Mouse (Mus musculus) embryonic fibroblast, embryonic 13.5 days (primary cell): ENCODE measurements around the gene Wfikkn2. TPM values are rescaled to one million over a fixed set of nuclear protein-coding genes. Genes with fewer than 3 reads are reported as not detected.

Source experiments
- H3K27ac ChIP-seq: 2 replicates; pipeline ENCODE4 v1.5.1; 2012; ENCODE audit warnings: low read length, control low read depth, inconsistent platforms; ENCODE audit not compliant: insufficient read depth
- H3K4me1 ChIP-seq: 2 replicates; pipeline ENCODE4 v1.6.1; 2011; ENCODE audit warnings: low read length; ENCODE audit not compliant: control insufficient read depth, insufficient read depth
- H3K4me3 ChIP-seq: 2 replicates; pipeline ENCODE4 v1.5.1; 2011; ENCODE audit warnings: mild to moderate bottlenecking, control low read depth, low read length; ENCODE audit not compliant: insufficient read depth
- CTCF ChIP-seq: IDR thresholded peaks from 2 replicates; pipeline ENCODE4 v1.5.1; 2011; ENCODE audit warnings: mild to moderate bottlenecking, control low read depth, low read length, moderate library complexity, borderline replicate concordance; ENCODE audit not compliant: insufficient read depth
- POLR2A ChIP-seq: IDR thresholded peaks from 2 replicates; pipeline ENCODE4 v1.6.1; 2011; ENCODE audit warnings: low read depth, mild to moderate bottlenecking, control low read depth, low read length, moderate library complexity
- polyA plus RNA-seq: library from polyadenylated mRNA; stranded (reverse); fragments of >200 nt; gene quantifications from 2 replicates; pipeline ENCODE4 v1.2.4, GENCODE M21; 2011; ENCODE audit warnings: low read depth; ENCODE audit not compliant: missing spikeins, insufficient read length

Wfikkn2 gene
- 0.28 and 1.1 TPM in 2 replicates for polyA plus RNA-seq

DNA sequence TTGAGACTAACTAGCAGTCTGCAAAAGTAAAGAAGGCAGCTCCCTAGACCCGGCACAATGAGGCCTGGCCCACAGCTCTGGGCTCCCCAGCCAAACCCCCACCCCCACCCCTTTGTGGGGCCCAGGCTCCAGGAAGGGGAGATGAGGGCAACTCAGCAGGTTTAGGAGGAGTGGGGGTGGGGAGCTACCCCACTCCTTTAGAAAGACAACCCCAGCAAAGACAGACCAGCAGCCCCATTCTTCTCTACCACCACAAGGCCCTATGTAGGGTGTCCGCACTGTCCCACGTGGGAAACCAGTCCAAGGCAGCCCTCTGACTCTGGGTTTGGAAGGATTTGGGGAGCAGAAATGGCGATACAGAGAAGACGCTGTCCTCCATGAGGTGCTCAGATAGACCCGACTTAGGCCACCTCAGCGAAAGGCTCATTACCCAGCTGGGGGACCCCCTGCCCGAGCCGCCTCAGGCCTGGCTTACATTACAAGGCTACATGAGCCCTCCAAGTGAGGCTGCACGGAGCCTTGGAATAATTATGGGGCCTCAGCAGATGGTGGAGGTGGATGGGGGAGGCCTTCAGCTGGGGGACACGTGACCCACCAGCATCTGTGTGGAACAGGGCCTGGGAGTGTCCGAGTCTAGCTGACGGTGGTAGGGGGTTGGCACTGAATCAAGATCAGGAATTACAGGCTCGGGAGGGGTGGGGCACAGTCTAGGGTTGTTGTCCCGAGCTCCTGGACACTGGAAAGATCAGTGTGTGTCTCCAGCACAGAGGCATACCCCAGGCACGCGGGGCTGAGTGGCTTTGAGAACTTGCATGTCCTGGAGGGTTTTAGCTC is at the start of gene Wfikkn2:
TSS of gene Wfikkn2 (minus strand) at position 51 of the 834 bp plus-strand sequence.
- Histone ChIP-seq H3K4me3 (no peak within 1 kb of the TSS), H3K4me1 (0 out of 2 replicates have a peak, but pooled peaks cover 3% of the 10 kb centered on the region), H3K27ac (no peak within 1 kb of the TSS)
- no peak for TF ChIP-seq POLR2A
- TF ChIP-seq CTCF, result no peak

DNA sequence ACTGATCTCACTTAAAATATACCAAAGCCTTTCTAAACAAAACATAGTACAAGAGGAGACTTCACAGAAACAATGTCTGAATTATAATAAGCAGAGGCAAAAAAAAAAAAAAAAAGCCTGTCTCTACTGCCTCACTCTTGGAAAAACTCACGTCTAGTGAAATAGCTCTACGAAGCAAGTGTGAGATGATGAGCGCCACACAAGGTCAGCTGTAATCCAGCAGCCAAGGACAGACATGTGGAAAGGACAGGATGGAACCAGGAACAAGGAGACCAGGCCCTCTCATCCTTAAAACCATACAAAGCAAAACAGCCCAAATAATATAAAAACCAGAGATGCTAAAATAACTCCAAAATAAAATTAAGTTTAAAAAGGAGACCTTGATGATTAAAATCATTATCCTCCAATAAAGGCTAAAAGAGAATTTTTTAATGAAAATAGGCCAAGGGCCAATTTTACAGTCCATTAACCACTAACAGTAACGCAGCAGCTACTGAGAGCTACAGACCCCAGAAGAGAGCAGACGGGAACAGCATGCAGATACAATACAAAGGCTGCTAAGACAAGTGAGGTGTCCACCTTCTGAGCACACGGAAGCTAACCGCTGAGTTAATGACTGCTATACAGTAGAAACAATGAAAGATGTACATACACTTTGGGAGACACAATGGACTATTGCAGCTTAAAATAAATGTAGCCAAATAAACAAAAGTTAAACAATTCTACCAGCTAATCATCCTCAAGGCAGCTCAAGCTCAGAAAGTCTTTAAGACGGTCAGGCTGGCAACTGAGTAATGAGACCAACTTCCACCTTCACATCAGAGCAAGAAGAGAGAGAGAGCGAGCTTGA is 49.4 kb upstream of the Wfikkn2 start:
- no peak overlapping the region for H3K4me3 ChIP-seq
- H3K4me1 ChIP-seq, result no peaks in the 10 kb centered on the region
- no peak for TF ChIP-seq POLR2A
- TF ChIP-seq CTCF, result no peak
- H3K27ac ChIP-seq, result no peak overlapping the region

DNA sequence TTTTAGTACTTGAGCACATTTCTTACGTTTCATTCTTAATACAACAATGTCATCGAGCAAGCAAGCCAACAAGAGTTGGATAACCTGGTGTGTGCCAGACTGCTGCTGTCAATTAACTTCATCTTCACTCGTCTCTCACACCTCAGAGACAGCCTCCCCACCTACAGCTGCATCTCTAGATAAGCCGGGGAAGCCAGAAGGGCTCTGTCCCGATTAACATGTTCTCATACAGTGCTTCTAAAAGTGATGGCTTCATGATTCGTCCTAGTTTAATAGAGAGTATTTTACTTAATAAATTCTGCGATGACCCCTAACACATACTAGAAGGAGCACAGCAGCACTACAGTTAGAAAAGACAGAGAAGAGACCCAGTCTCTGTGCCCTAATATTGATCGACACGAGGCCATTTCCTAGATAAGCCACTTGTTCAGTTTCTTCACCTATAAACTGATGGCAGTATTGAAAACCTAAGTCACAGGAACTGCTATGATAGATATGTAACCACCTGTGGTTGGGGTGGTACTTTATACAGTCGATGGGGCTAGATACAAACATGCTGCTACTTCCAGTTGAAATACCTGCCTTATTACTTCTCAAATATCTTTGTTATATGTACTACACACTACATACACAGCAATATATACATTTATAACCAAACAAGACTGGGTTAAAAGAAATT is 44.4 kb upstream of the Wfikkn2 start:
- no peak overlapping the region for H3K4me3 ChIP-seq
- no peak for TF ChIP-seq POLR2A
- no peak for TF ChIP-seq CTCF
- no peak overlapping the region for H3K27ac ChIP-seq
- H3K4me1 ChIP-seq, result no peaks in the 10 kb centered on the region

DNA sequence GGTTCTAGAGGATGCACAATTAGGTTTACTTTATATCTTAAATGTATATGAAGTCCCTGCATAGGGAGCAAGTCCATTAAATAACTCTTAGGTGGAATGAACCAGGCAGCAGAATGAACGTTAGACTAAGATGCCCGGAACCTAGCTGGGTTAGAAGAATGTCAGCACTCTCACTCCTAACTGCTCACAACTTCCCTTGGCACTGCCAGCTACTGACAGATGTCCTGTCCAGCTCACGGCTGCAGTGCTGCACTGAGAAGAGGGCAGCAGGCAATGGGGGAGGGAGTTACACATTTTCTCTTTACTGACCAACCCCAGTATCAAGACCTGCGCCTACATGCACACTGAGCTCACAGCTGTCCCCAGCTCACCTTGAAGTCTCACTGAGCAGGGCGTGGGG is 41.3 kb upstream of the Wfikkn2 start:
- no peak for TF ChIP-seq CTCF
- no peak for TF ChIP-seq POLR2A
- Histone ChIP-seq H3K4me1 (no peaks in the 10 kb centered on the region), H3K4me3 (no peak overlapping the region), H3K27ac (no peak overlapping the region)

DNA sequence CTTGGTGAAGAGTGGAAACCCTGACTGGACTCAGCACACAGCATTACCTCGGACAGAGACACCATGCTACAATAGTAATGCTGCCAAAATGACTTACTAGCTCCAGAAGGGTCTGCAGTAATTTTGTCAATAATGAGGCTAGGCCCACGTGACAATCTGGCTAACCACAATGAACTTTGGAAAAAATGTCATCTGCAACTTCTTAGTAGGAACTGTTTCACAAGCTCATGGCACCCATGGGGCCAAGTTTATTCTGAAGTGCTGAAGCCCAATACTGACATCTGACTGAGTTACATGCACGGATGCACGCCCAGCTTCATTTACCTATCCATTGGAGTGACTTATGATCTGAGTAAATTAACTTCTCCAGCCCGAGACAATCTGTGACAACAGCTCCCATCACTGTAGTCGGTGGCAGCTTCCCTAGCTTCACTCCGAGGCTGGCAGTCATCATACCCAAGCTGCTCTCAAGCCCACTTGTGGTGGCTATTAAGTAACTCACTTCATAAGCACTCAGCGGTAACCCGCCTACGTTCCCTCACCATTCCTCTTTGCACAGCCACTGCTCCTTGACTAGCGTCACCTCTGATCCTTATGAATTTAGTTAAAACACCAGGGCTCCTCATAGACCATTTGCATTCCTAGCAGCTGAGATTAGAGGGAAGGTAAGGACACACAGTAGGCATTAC is 40.2 kb upstream of the Wfikkn2 start:
- no peak overlapping the region for H3K4me3 ChIP-seq
- no peak overlapping the region for H3K27ac ChIP-seq
- no peaks in the 10 kb centered on the region for H3K4me1 ChIP-seq
- TF ChIP-seq POLR2A, result no peak
- no peak for TF ChIP-seq CTCF

DNA sequence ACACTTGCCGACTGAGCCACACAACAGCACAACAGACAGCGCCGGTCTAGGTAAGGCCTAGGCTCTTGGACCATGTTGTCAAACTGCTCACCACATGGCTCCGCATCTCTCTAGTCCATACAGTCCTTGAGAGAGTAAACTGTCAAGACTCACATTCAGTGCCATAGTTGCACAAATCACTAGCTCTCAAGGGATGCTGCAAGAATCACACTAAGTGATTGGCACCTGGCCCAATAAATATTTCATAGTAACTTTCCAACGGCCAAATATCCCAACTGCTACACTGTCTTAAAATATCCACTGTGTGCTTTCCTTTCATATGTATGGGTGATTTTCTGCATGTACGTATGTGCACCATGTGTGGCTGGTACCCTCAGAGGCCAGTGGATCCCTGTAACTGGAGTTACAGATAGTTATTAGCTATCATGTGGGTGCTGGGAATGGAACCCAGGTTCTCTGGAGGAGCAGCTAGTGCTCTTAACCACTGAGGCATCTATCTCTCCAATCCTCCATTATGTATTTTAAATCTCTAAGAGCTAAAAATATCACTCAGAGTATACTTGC is 37.8 kb upstream of the Wfikkn2 start:
- no peak overlapping the region for H3K4me3 ChIP-seq
- H3K4me1 ChIP-seq, result no peaks in the 10 kb centered on the region
- no peak overlapping the region for H3K27ac ChIP-seq
- no peak for TF ChIP-seq POLR2A
- no peak for TF ChIP-seq CTCF

DNA sequence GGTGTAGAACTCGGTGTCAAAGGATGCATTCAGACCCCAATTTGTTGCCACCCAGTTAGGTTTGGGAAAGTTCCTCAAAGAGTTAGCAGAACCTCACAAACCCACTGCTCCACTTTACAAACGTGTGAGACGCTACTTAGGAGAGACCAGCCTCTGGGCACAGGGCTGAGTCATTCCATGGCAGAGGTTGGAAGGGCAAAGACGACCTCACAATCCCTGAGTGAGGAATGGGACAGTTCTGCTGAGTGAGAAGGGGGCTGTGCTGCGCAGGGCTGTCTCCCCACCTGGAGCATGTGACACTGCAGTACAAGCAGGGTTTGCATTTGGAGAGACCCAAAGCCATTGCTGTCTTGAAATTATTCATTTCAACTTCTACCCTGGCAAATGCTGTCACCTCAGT is 36.5 kb upstream of the Wfikkn2 start:
- H3K4me3 ChIP-seq, result no peak overlapping the region

DNA sequence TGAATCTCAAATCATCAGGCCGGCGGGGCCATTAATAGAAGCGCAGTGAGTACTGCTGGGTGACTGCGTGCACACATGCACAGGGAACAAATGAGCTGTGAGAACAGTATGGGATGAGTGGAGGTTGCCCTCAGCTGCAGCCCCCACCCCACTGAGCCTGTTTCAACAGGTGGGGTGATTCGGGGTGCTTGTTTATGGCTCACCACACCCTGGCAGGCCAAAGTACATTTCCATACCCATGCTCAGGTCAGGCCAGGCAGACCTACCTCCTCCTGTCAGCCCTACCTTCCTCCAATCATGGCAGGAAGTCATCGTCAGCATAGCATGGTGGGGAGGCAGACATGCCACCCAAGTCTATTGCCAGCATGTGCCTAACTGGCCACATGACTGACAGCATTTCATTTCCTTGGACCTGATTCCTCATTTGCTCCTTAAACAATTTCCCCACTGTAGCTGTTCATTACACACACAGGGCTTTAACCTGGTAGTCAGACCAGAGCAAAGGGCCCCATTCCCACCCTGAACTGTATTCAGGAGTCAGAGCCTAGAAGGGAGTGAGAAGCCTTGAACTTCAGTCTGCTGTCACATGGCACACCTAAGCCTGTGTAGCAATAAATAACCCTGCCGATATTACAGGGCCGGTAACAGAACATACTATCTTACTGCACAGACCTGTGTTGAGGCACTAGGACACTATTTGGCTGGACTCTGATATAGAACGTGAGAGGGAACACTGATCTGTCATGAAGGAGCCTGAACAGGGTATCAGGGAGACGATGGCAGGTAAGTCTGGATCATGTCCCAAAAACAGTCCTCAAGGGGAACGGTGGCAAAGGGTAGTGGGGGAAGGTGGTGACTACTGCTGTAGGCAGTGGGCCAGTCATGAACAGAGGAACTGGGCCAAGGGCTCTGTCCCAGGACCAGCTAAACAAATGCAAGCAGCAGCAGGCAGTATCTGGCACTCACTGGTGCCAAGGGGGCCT is 35.7 kb upstream of the Wfikkn2 start, which contains the start of gene Gm21885:
TSS of gene Gm21885 (plus strand) at position 675 of the 983 bp plus-strand sequence.
- Histone ChIP-seq H3K4me1 (no peaks in the 10 kb centered on the region), H3K27ac (no peak within 1 kb of the TSS), H3K4me3 (no peak within 1 kb of the TSS)
- no peak for TF ChIP-seq CTCF
- TF ChIP-seq POLR2A, result no peak

More for the DNA sequence above, 36.5 kb upstream of the Wfikkn2 start:
- no peak overlapping the region for H3K27ac ChIP-seq
- no peaks in the 10 kb centered on the region for H3K4me1 ChIP-seq
- TF ChIP-seq POLR2A, result no peak
